Mouse (Mus musculus) limb, embryonic 14.5 days (tissue): Measurements from ENCODE around the gene Itga4. TPM values are rescaled to one million over a fixed set of nuclear protein-coding genes. Genes with fewer than 3 reads are reported as not detected.

ENCODE experiments used
- ATAC-seq: fragments of 200-750 bp; cut with Nextera tagmentation; 2 replicates; pipeline ENCODE4 v1.8.0; 2017; ENCODE audit warnings: low read depth, moderate number of reproducible peaks, moderate TSS enrichment; ENCODE audit not compliant: low FRiP score
- DNase-seq: peaks from one replicate; pipeline ENCODE4 v3.0.0-alpha.2; 2015; ENCODE audit warnings: low spot score
- H3K27ac ChIP-seq: fragments of 300-500 bp; sonication (generic); replicated peaks from 2 replicates; pipeline ENCODE4 v1.5.1; 2014; ENCODE audit warnings: low read depth, mild to moderate bottlenecking, low read length, moderate library complexity, mixed read lengths
- H3K27me3 ChIP-seq: fragments of 300-500 bp; sonication (generic); 2 replicates; pipeline ENCODE4 v1.6.1; 2014; ENCODE audit warnings: low read length, mixed read lengths; ENCODE audit not compliant: control insufficient read depth, insufficient read depth
- H3K36me3 ChIP-seq: fragments of 300-500 bp; sonication (generic); 2 replicates; pipeline ENCODE4 v1.6.1; 2014; ENCODE audit warnings: mild to moderate bottlenecking, low read length, moderate library complexity, mixed read lengths; ENCODE audit not compliant: control insufficient read depth, insufficient read depth
- H3K4me1 ChIP-seq: fragments of 300-500 bp; sonication (generic); 2 replicates; pipeline ENCODE4 v1.6.1; 2014; ENCODE audit warnings: antibody characterized with exemption, low read length, mixed read lengths; ENCODE audit not compliant: control insufficient read depth, insufficient read depth
- H3K4me2 ChIP-seq: fragments of 300-500 bp; sonication (generic); replicated peaks from 2 replicates; pipeline ENCODE4 v1.6.1; 2014; ENCODE audit warnings: low read depth, mild to moderate bottlenecking, low read length, moderate library complexity; ENCODE audit not compliant: severe bottlenecking
- H3K4me3 ChIP-seq: fragments of 300-500 bp; sonication (generic); replicated peaks from 2 replicates; pipeline ENCODE4 v1.5.1; 2014; ENCODE audit warnings: low read length
- H3K9ac ChIP-seq: fragments of 300-500 bp; sonication (generic); 2 replicates; pipeline ENCODE4 v1.6.1; 2014; ENCODE audit warnings: mild to moderate bottlenecking, low read depth, low read length, moderate library complexity; ENCODE audit not compliant: severe bottlenecking
- H3K9me3 ChIP-seq: fragments of 300-500 bp; sonication (generic); 2 replicates; pipeline ENCODE4 v1.6.1; 2016; ENCODE audit warnings: low read length; ENCODE audit not compliant: control insufficient read depth
- POLR2A ChIP-seq: fragments of 200-500 bp; IDR thresholded peaks from 2 replicates; pipeline ENCODE4 v1.8.0; 2012; ENCODE audit warnings: inconsistent platforms, mild to moderate bottlenecking, moderate library complexity, borderline replicate concordance; ENCODE audit not compliant: insufficient read depth, insufficient read length; ENCODE audit errors: extremely low read depth
- WGBS: fragments of 180-500 bp; shearing (Covaris S2); extraction: QIAGEN DNeasy Blood & Tissue Kit; methylation state at CpG from one replicate; pipeline ENCODE4 v1.1.7; 2014; 5-methylcytosine and 5-hydroxymethylcytosine counted together
- polyA plus RNA-seq, 2 experiments: library from polyadenylated mRNA; depleted of rRNA in 1 of 2; stranded (reverse) in 1 of 2; unstranded in 1 of 2; fragments of >200 nt; fragmentation: Nextera tagmentation in 1 of 2; extraction: Ambion mirVana in 1 of 2; gene quantifications; 2 replicates each; pipeline versions ENCODE4 v1.2.1 to v1.2.3; 2012 to 2014

Gene Itga4
- polyA plus RNA-seq, 2 experiments = 9.3 to 9.9 TPM

DNA sequence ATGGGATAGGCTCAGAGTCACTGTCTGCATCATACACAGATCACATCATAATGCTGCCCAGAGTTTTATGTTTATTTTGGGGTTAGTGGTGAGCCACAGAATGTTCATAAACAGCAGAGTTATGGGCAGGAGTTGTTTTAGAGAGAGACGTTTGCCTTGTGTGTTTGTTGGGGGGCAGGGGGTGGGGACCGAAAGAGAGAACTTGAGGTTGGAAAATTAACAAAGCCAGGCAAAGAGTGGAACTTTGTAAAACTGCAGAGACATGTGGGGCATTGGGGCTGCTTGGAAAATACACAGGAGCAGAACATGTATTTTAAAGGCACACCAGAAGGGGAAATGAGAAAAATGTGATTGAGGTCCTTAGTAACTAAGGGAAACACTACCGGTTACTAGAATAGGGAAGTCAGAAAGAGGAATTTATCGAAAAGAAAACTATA is 27.4 kb upstream of the Itga4 start:
- no peak overlapping the region for H3K27ac ChIP-seq
- ATAC-seq = no peak
- no peaks in the 10 kb centered on the region for H3K9me3 ChIP-seq
- 0 out of 2 replicates have a peak, but pooled peaks cover 3% of the 10 kb centered on the region for H3K4me1 ChIP-seq
- TF ChIP-seq POLR2A = no peak
- no peaks in the 10 kb centered on the region for H3K27me3 ChIP-seq
- no peaks in the 10 kb centered on the region for H3K36me3 ChIP-seq
- no peak overlapping the region for H3K4me2 ChIP-seq
- DNase-seq = no peak
- H3K4me3 ChIP-seq = no peak overlapping the region
- H3K9ac ChIP-seq = no peak overlapping the region
- 51% methylated on average over 4 of the region's 4 CpGs for WGBS

DNA sequence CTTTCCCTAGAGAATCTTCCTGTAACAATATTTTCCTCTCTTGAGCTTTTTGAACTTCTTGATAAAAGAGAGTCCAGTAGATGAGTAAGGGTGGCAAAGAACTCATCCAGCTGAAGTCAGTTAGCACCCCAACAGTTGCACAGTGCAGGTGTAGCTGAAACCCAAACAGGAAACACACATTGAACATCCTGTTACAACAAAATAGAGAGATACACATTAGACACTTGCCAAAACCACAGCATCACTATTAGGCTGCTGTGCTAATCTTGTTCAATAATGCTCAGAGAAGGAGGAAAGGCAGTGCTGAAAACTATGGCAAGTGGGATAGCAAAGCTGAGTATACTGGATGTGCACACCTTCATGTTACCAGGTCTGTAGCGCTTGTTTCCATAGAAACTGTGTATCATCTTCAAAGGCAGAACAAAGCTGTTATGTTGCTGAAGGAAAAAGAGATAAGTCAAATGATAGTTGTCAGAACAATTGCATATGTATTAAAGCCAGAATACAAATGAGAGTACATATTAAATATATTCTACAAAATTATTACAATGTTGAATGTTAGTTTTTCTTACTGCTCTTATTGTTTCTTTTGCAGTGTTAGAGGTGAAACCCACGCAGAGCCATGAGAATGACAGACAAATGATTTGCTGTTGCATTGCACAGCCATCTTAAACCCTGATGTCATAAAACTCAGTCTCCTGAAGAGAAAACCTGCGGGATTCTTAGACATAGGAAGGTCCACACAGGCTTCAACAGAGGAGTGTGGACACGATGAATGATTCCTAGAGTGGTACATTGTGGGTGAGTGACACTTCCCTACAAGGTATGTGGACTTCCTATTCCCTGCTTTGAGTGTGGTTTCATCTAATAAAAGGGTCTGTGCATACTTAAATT is 23.9 kb upstream of the Itga4 start:
- Histone ChIP-seq H3K36me3 (no peaks in the 10 kb centered on the region), H3K4me3 (no peak overlapping the region), H3K9me3 (no peaks in the 10 kb centered on the region), H3K27me3 (no peaks in the 10 kb centered on the region), H3K27ac (no peak overlapping the region), H3K4me2 (no peak overlapping the region), H3K4me1 (0 out of 2 replicates have a peak, but pooled peaks cover 3% of the 10 kb centered on the region), H3K9ac (no peak overlapping the region)
- TF ChIP-seq POLR2A = no peak
- DNase-seq (no peak), ATAC-seq (no peak)
- WGBS = 79% methylated on average over 4 of the region's 4 CpGs

GRCm38 (mm10) chr2:79235767-79236487 is 19.3 kb upstream of the Itga4 start:
- DNase-seq (no peak), ATAC-seq (no peak)
- Histone ChIP-seq H3K4me1 (no peaks in the 10 kb centered on the region), H3K27me3 (no peaks in the 10 kb centered on the region), H3K9ac (no peak overlapping the region), H3K9me3 (no peaks in the 10 kb centered on the region), H3K4me3 (no peak overlapping the region), H3K36me3 (no peaks in the 10 kb centered on the region), H3K27ac (no peak overlapping the region), H3K4me2 (no peak overlapping the region)
- no peak for TF ChIP-seq POLR2A
- WGBS = 76% methylated on average over 8 of the region's 8 CpGs

GRCm38 (mm10) chr2:79237216-79237615 is 18.0 kb upstream of the Itga4 start:
- Histone ChIP-seq H3K27me3 (no peaks in the 10 kb centered on the region), H3K4me3 (no peak overlapping the region), H3K9ac (no peak overlapping the region), H3K4me2 (no peak overlapping the region), H3K27ac (no peak overlapping the region), H3K36me3 (no peaks in the 10 kb centered on the region), H3K9me3 (no peaks in the 10 kb centered on the region), H3K4me1 (peaks cover 4% of the 10 kb centered on the region)
- TF ChIP-seq POLR2A = no peak
- DNase-seq (no peak), ATAC-seq (no peak)
- 80% methylated on average over 6 of the region's 6 CpGs for WGBS

DNA sequence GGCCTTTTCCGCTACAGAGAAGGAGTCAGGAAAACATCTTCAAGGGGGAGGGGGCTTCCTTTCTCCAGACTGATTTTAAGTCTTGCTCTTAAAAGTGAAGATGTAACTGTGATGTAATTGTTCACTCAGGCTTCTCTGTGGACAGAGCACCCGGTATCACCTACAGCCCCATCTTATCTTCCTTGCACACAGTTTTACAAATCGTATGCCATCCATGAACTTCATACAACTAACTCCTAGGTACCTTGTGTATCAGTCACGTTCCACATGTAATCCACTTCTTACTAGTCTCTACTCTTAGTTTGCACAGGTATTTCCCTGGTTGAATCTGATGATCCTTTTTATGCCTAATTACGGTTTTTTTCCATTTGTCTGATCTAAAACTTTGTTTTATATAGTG is 10.9 kb upstream of the Itga4 start:
- Histone ChIP-seq H3K27ac (no peak overlapping the region), H3K9me3 (no peaks in the 10 kb centered on the region), H3K27me3 (no peaks in the 10 kb centered on the region), H3K9ac (no peak overlapping the region), H3K4me3 (no peak overlapping the region), H3K4me2 (no peak overlapping the region), H3K4me1 (peaks cover 4% of the 10 kb centered on the region), H3K36me3 (no peaks in the 10 kb centered on the region)
- ATAC-seq = no peak
- no peak for TF ChIP-seq POLR2A
- no peak for DNase-seq
- WGBS = 90% methylated on average over 5 of the region's 5 CpGs
